Mouse (Mus musculus) retina, embryonic 14.5 days (tissue): ENCODE measurements at regions not wholly inside any gene's neighbourhood (a gene's known extent, or its start where the extent isn't known, plus 50 kb on each side); places are given as distances from the start of the nearest gene placed in this dataset.
"Not testable (repeated sequence)": the region's sequence is repeated elsewhere in the genome, so short reads cannot be mapped to it uniquely, and the experiment has no call there.

Experiments used
- DNase-seq: peaks from one replicate; pipeline ENCODE4 v3.0.0-alpha.2; 2015; ENCODE audit warnings: low spot score

DNA sequence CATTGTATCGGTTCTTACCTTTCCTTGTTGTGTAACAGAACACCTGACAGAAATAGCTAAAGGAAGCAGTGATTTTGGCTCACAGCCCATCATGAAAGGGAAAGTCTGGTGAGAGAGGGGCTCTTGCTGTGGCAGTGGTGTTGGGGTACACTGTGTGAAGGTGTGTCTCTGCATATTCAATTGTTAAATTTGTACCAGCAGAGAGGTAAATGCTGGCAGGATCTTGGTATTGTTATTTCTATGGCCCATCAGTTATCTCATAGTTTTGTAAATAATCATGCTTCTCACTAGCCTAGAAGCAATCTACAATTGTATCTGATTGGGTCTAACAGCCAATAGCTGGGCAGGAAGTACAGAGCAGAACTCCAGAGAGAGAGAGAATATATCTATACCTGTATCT, 95.7 kb downstream of the Mfap3l start:
- no peak for DNase-seq

- no peak for DNase-seq
These were observed 99.9 kb downstream of the Mfap3l start for GRCm38 (mm10) chr8:60732545-60732944.

GRCm38 (mm10) chr8:60735961-60736360, 103.3 kb downstream of the Mfap3l start:
- DNase-seq, result peak; percentile 29

GRCm38 (mm10) chr8:60736401-60736800, 103.8 kb downstream of the Mfap3l start:
- no peak for DNase-seq

DNA sequence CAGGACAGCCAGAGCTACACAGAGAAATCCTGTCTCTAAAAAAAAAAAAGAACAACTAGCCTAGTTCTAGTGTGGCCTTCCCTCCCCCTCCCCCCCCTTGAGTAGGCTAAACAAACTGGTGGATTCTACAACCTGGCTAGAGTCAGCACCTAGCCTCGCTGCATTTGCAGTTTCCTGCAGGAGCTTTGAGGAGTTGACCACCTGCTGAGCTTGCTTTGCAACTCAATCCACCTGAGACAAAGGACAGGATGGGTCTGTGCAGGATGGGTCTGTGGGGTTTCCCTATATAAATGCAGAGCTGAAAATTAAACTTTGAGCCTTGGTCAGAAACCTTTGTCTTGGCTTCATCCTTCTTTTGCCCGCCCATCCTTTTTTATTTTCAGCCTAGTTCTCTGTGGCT, 104.3 kb downstream of the Mfap3l start:
- no peak for DNase-seq

DNA sequence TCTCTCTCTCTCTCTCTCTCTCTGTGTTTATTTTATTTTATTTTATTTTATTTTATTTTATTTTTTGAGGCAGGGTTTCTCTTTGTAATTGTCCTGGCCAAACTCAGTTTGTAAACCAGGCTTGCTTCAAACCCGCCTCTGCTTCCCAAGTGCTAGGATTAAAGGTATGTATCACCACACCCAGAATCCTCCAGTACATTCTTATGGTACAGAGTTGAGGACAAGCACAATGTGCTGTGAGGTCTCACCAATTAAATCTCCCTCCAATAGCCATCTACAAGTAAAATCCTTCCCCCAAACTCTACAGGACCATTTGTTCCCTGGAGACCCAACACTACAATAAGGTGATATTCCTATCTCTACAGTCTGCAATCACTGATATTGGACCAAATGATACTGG, 105.0 kb downstream of the Mfap3l start:
- no peak for DNase-seq

DNA sequence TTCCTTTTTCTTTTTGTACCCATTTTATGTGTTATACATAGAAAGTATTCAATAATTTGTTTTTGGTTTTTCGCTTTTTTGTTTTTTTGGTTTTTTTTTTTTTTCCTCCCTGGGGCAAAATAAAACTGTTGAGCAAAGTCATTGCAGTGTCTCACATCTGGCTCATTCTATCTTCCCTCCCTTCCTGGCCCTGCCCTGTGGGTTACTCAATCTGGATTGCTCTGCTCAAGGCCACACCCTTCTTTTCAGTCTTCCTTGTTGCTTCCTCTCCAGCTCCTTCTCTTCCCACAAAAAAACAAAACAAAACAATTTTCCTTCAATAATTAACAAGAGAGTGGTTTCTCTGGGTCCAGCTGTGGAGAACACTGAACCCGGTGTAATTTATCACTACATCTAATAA, 113.2 kb downstream of the Mfap3l start:
- DNase-seq, result no peak

DNA sequence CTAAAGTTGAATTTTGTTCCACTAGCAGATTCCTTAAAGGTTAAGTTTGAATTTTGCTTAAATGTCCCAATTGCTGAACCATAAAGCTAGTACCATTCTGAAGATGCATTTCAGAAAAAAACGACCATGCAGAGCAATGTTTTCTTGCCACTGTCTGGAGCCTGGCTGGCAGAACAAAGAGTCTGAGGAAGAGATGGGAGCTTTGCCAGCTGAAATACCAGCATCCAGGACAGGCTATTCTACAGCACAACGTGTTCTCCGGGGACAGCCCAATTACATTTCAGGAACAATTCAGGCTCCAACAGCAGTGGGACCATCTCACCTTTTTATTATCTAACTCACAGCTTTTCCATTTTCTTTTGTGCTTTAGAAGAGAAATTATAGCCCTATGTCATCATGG, 113.9 kb downstream of the Mfap3l start:
- DNase-seq, result no peak

DNA sequence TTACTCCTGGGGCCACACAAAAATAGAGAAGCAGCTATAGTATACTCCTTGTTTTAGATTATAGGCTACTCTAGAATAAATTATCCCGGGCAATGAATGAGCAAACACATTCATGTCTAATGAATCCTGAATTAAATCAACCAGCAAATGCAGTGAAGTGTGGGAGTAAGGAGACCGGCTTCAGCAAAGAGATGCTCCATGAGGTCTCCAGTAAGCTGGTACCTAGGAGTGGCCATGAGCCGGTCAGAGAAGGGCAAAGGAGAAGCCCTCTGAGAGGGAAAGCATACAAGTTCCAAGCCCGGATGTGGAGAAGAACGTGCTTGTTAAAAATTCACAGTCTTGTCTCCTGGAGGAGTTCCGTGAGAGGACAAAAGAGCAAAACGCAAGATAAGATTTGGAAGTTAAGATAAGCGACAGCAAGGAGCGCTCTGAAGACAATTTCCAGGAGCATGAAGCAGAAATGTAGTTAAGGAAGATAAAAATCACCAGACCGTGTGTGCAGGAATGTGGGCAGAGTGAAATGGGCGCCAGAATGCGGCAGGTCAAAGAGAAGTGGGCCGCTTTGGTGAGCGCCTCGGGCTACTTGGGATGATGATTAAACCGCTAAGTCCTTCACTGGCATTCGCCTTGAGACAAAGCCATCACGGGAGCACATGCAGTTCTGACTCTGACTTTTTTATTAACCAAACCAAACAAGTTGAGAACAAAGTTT, 123.2 kb downstream of the Mfap3l start:
- no peak for DNase-seq

DNA sequence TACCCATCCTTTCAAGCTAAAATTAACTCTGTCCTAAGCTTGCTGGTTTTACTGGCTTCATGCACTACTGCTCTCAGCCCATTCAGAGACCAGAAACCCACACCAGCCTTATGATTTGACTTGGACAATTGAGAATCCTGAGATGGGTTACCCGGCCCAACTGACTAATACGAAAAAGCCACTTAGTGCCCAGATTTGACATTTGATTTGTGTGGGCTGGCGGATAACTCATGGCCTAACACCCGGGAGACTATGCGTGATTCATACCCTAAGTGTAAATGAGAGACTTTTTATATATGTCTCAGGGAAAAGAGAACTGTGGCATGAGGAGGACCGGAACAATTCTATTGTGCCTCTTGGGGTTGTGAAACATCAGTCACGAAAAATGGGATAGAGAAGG, 126.3 kb upstream of the Hpf1 start:
- DNase-seq, result no peak

DNA sequence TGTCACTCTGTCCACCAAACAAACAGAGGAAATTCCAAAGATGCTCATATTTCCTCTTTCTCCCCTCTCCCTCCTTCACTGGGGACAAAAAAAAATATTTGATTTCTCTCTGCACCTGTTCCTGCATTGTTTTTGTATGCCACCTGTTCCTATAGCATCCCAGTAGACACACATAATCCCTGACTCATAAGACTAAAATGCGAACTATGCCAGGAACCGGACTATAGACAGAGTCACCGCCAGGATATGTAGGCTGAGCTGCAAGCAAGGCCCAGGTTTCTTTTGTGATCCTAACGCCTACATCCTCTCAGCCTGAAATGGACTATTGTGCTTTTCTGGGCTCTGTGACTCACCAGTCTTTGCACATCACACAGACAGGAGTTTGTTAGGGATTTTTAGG, 116.9 kb upstream of the Hpf1 start:
- DNase-seq, result no peak

DNA sequence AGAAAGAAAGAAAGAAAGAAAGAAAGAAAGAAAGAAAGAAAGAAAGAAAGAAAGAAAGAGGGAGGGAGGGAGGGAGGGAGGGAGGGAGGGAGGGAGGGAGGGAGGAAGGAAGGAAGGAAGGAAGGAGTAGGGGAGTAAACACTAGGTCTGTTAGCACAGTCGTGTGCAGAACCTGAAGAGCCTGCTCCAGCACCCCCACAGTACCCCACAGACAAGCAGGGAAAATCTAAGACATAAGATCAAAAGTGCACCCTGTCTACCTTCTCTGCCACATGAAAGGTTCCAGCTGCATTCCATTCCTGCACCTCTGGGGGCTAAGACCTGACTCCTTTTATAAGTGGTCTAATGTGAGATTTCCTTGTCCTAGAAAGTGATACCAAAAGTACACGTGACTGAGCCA, 114.0 kb upstream of the Hpf1 start:
- DNase-seq, result not testable (repeated sequence)

GRCm38 (mm10) chr8:60785049-60785448, 105.2 kb upstream of the Hpf1 start:
- no peak for DNase-seq

DNA sequence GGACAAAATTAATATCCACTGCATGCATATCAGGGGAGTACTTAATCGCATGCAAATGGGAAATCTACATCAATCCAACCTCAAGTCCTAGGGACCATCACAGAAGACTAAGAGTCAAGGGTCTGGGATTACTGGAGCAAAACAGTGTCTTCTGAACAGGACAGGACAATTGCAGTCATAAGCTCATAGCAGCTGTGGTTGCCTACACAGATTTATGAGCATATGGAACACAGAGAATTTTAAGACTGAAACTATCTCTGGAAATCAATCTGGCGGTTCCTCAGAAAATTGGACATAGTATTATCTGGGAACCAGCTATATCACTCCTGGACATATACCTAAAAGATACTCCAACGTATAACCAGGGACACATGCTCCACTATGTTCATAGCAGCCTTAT, 99.8 kb upstream of the Hpf1 start:
- no peak for DNase-seq

DNA sequence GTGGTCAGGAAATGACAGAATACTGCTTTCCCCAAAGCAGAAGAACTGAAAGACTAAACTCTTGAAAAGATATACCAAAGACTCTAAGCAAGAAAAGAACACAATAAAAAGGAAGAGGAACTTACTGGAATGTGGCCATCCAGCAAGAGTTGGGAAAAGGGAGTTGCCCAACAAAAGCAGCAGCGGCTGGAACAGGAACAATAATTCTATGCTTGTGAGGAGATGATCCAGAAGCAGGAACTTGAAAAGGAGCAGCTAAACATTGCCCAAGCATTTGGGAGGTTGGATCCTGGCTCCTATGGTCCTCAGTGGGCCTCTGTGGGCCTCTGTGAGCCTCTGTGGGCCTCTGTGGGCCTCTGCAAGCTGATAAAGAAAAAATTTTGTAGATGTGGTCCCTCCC, 97.7 kb upstream of the Hpf1 start:
- no peak for DNase-seq

- DNase-seq, result no peak
These were observed 85.4 kb upstream of the Hpf1 start for GRCm38 (mm10) chr8:60804787-60805186.

GRCm38 (mm10) chr8:60806772-60807171, 83.4 kb upstream of the Hpf1 start:
- DNase-seq, result no peak

- DNase-seq, result no peak
These were observed 80.4 kb upstream of the Hpf1 start for GRCm38 (mm10) chr8:60809806-60810205.

GRCm38 (mm10) chr8:60810955-60811354, 79.3 kb upstream of the Hpf1 start:
- peak; percentile 43 for DNase-seq

- DNase-seq, result no peak
These were observed 64.4 kb upstream of the Hpf1 start for GRCm38 (mm10) chr8:60825676-60826442.

DNA sequence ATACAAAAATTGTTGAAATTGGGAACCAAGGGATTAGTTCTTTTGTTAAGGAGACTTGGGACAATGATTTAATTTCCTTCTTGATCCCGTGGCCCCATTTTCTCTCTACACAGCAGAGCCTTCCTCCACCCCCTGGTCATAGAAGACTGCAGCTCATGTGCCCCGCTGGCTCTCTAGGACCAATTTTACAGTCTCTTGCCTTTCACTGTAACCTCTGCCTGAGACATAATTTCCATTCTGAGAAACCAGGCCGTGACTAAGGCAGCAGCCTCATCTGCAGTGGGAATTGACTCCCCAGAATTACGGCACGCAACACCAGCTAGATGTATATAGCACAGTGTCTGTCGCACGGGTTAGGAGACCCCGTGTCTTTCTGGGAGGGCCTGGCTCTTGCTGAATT, 63.0 kb upstream of the Hpf1 start:
- no peak for DNase-seq

GRCm38 (mm10) chr8:60829093-60829492, 61.1 kb upstream of the Hpf1 start:
- no peak for DNase-seq

GRCm38 (mm10) chr8:60830556-60830955, 59.7 kb upstream of the Hpf1 start:
- DNase-seq, result no peak

- DNase-seq, result no peak
These were observed 51.7 kb upstream of the Hpf1 start for GRCm38 (mm10) chr8:60838526-60838925.
